ENCODE assay signal across 8 mouse cellular contexts in the genomic region with DNA sequence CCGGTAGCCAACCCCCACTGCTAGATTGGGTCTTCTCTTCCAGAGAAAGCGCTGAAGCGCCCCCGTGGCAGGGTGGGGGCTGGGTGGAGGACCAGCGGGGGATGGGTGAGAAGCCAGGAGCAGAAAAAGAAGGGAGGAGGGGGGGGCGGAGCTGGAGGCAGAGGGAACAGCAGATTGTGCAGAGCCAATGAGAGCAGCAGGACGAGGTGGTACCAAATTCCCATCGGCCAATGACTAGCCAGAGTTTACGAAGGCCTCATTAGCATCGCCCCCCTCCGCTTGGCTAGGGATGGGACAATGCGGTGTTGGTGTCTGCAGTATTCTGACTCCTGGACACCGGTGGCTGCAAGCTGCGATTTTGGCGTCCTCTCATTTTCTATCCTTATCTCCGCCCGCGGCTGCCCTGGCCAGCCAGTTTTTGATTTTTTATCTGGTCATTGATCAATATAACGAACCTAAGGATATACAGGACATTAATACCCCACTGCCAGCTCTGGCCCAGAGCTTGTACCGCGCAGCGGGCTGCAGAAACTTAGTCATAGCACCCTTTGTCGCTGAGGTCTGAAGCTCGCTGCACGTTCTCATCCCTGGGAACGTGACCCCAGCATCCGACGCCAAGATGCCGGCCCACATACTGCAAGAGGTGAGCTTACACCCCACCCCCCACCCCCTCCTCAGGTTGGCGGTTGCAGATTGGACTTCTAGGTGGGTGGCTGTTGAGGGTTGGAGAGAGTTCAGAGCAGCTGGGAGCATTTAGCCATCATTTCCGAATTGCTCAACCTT. TPM values are rescaled to one million over a fixed set of nuclear protein-coding genes. Genes with fewer than 3 reads are reported as not detected.
DNase-seq lines count a peak whose midpoint lies in the region; ATAC-seq and TF ChIP-seq lines count a peak whose summit lies in the region.

No protein-coding gene starts in this region.

- H3K36me3 ChIP-seq in ES-E14 (ENCODE audit: control insufficient read depth, insufficient read depth, low read length, poor library complexity, severe bottlenecking) = peaks cover 42% of the 10 kb centered on the region
- H3K36me3 ChIP-seq in forebrain, embryonic 14.5 days (ENCODE audit: control insufficient read depth, insufficient read depth, low read length) = peaks cover 42% of the 10 kb centered on the region
- H3K36me3 ChIP-seq in liver, postnatal 0 days (replicated peaks; ENCODE audit: insufficient read depth, low read length) = peaks cover 17% of the 10 kb centered on the region
- peaks cover 23% of the 10 kb centered on the region for H3K36me3 ChIP-seq in neural tube, embryonic 14.5 days (ENCODE audit: control insufficient read depth, insufficient read depth, low read length)
- H3K36me3 ChIP-seq in testis, adult 2 months (ENCODE audit: control insufficient read depth, insufficient read depth, low read length) = no peaks in the 10 kb centered on the region

- peak; percentile 95 for DNase-seq in ES-E14 (ENCODE audit: low read depth, low spot score)
- DNase-seq in cerebellum, adult 11 months = peak; percentile 95
- DNase-seq in forebrain, embryonic 14.5 days (ENCODE audit: low spot score) = peak; percentile 99
- DNase-seq in heart, postnatal 14 days = peak; percentile 83
- peak; percentile 96 for DNase-seq in layer of hippocampus, adult 11-12 months (ENCODE audit: low spot score)
- DNase-seq in liver, postnatal 0 days = peak; percentile 89

- intact Hi-C loops in heart, postnatal 14 days (cut with DNase I) = loop anchor here (1.0 to 2.0 kb wide), 2 partner anchors 48 to 99 kb away; no protein-coding TSS in a partner anchor

- peak; percentile 97 for ATAC-seq in forebrain, embryonic 14.5 days
- peak; percentile 81 for ATAC-seq in liver, postnatal 0 days
- peak; percentile 98 for ATAC-seq in neural tube, embryonic 14.5 days (ENCODE audit: low read depth)

- peak overlapping the region; percentile 94 to 98 for H3K4me3 ChIP-seq in ES-E14 (ENCODE audit: insufficient read depth in 1 of 2, low read depth in 1 of 2, low read length in 2 of 2, poor library complexity in 1 of 2, severe bottlenecking in 1 of 2)
- peak overlapping the region; percentile 99 for H3K4me3 ChIP-seq in forebrain, embryonic 14.5 days (ENCODE audit: low read depth, low read length)
- peak overlapping the region; percentile 67 for H3K4me3 ChIP-seq in liver, postnatal 0 days (ENCODE audit: low read depth, low read length)
- H3K4me3 ChIP-seq in neural tube, embryonic 14.5 days (ENCODE audit: low read depth, low read length) = peak overlapping the region; percentile 79
- H3K4me3 ChIP-seq in testis, adult 2 months (ENCODE audit: control insufficient read depth, low read depth, low read length) = peak overlapping the region; percentile 87

- peak; percentile 20; the same call in 1 of the 2 replicates for TF ChIP-seq EP300 in liver, postnatal 0 days (IDR thresholded peaks at IDR 0.05; ENCODE audit: low read depth)

- peak; percentile 90 for TF ChIP-seq POLR2A in testis, adult 2 months (IDR thresholded peaks at IDR 0.05; ENCODE audit: control insufficient read depth, low read depth, low read length)

- H3K9me3 ChIP-seq in ES-E14 (ENCODE audit: control insufficient read depth, insufficient read depth, low read depth, low read length) = no peaks in the 10 kb centered on the region
- H3K9me3 ChIP-seq in forebrain, embryonic 14.5 days (replicated peaks; ENCODE audit: control insufficient read depth, low read length) = no peaks in the 10 kb centered on the region
- H3K9me3 ChIP-seq in liver, postnatal 0 days (ENCODE audit: low read length) = no peaks in the 10 kb centered on the region
- H3K9me3 ChIP-seq in neural tube, embryonic 14.5 days (ENCODE audit: control insufficient read depth, low read length) = no peaks in the 10 kb centered on the region

- peak overlapping the region; percentile 90 for H3K9ac ChIP-seq in ES-E14 (ENCODE audit: insufficient read depth, low read depth, low read length, poor library complexity, severe bottlenecking)
- H3K9ac ChIP-seq in forebrain, embryonic 14.5 days (ENCODE audit: low read length) = peak overlapping the region; percentile 99
- H3K9ac ChIP-seq in liver, postnatal 0 days (replicated peaks) = peak overlapping the region; percentile 63
- H3K9ac ChIP-seq in neural tube, embryonic 14.5 days (replicated peaks; ENCODE audit: low read depth, low read length) = peak overlapping the region; percentile 93

- peak overlapping the region; percentile 99 for H3K4me2 ChIP-seq in forebrain, embryonic 14.5 days (ENCODE audit: low read length)
- H3K4me2 ChIP-seq in liver, postnatal 0 days (ENCODE audit: low read depth, low read length) = peak overlapping the region; percentile 91
- peak overlapping the region; percentile 95 for H3K4me2 ChIP-seq in neural tube, embryonic 14.5 days (ENCODE audit: low read depth, low read length)

- peak; percentile 26; the same call in 1 of the 2 replicates for TF ChIP-seq CTCF in liver, postnatal 0 days (IDR thresholded peaks at IDR 0.05; ENCODE audit: low read depth)
- TF ChIP-seq CTCF in testis, adult 2 months (IDR thresholded peaks at IDR 0.05; ENCODE audit: control insufficient read depth, insufficient read depth, insufficient replicate concordance, low read depth, low read length) = no peak

- H3K4me1 ChIP-seq in ES-E14 (ENCODE audit: control insufficient read depth in 2 of 2, insufficient read depth in 2 of 2, low read length in 2 of 2, poor library complexity in 1 of 2) = peaks cover 0 to 24% of the 10 kb centered on the region in 2 experiments; a peak in 2 of 4 replicates
- H3K4me1 ChIP-seq in forebrain, embryonic 14.5 days (ENCODE audit: control insufficient read depth, insufficient read depth, low read length) = peaks cover 33% of the 10 kb centered on the region
- H3K4me1 ChIP-seq in liver, postnatal 0 days (ENCODE audit: insufficient read depth) = peaks cover 50% of the 10 kb centered on the region
- H3K4me1 ChIP-seq in neural tube, embryonic 14.5 days (ENCODE audit: control insufficient read depth, insufficient read depth, low read length) = peaks cover 44% of the 10 kb centered on the region
- peaks cover 7% of the 10 kb centered on the region for H3K4me1 ChIP-seq in testis, adult 2 months (ENCODE audit: control insufficient read depth, insufficient read depth, low read length)

- peak overlapping the region; percentile 89 for H3K27ac ChIP-seq in ES-E14 (ENCODE audit: insufficient read depth, low read depth, low read length, poor library complexity, severe bottlenecking)
- H3K27ac ChIP-seq in forebrain, embryonic 14.5 days (ENCODE audit: low read depth, low read length) = peak overlapping the region; percentile 98
- peak overlapping the region; percentile 75 for H3K27ac ChIP-seq in liver, postnatal 0 days (ENCODE audit: low read depth)
- peak overlapping the region; percentile 97 for H3K27ac ChIP-seq in neural tube, embryonic 14.5 days (ENCODE audit: low read depth, low read length)
- H3K27ac ChIP-seq in testis, adult 2 months (ENCODE audit: control insufficient read depth, insufficient read depth, low read depth, low read length) = peak overlapping the region; percentile 86

- in situ Hi-C loops in ES-E14 (cut with MboI; ENCODE audit: low sequenced_read_pairs in 2 of 2, unreplicated experiment in 2 of 2) = no loop called here

- under 1% methylated on average over 31 of the region's 31 CpGs for WGBS in forebrain, embryonic 14.5 days
- 1% methylated on average over 30 of the region's 31 CpGs for WGBS in liver, postnatal 0 days (ENCODE audit: insufficient replicate concordance)
- whole genome bisulfite sequencing in neural tube, embryonic 14.5 days = under 1% methylated on average over 29 of the region's 31 CpGs

- no peaks in the 10 kb centered on the region for H3K27me3 ChIP-seq in forebrain, embryonic 14.5 days (replicated peaks; ENCODE audit: control insufficient read depth, insufficient read depth, low read length)
- no peaks in the 10 kb centered on the region for H3K27me3 ChIP-seq in liver, postnatal 0 days (ENCODE audit: insufficient read depth, low read length)
- no peaks in the 10 kb centered on the region for H3K27me3 ChIP-seq in neural tube, embryonic 14.5 days (ENCODE audit: control insufficient read depth, insufficient read depth, low read length)
- H3K27me3 ChIP-seq in testis, adult 2 months (ENCODE audit: control insufficient read depth, insufficient read depth, low read length) = no peaks in the 10 kb centered on the region

TF ChIP-seq in ES-E14, 5 proteins besides CTCF, POLR2A, EP300 and RAD21:
- TF ChIP-seq MAFK (IDR thresholded peaks at IDR 0.05; ENCODE audit: insufficient read depth, low read depth, low read length) (no peak), CHD2 (IDR thresholded peaks at IDR 0.05; ENCODE audit: low read depth, low read length) (peak; percentile 69; the same call in 1 of the 2 replicates)

RNA-seq across cellular contexts. Expression of a gene that starts 0.5 kb away (rescaled TPM):
- total RNA-seq in ES-E14 (2012; rRNA removed) = 284 and 303 TPM in 2 replicates
- 220 and 266 TPM in 2 replicates for polyA plus RNA-seq in forebrain, embryonic 14.5 days (2014; fragmentation: Nextera tagmentation; extraction: Ambion mirVana)
- total RNA-seq in heart, postnatal 14 days (2021) = 10 to 100 TPM; 24.8 to 27.2 TPM
- polyA plus RNA-seq in liver, postnatal 0 days (2015; fragmentation: Nextera tagmentation; extraction: Ambion mirVana) = 5.9 and 6.2 TPM in 2 replicates
- 293 and 373 TPM in 2 replicates for polyA plus RNA-seq in neural tube, embryonic 14.5 days (2014; fragmentation: Nextera tagmentation; extraction: Ambion mirVana)
- 60.9 and 71.6 TPM in 2 replicates for polyA plus RNA-seq in testis, adult 2 months (2012; rRNA removed)

RNA-seq across cellular contexts. Expression of a gene that starts 38.9 kb away (rescaled TPM):
- total RNA-seq in ES-E14 (2012; rRNA removed) = 0.13 TPM in 1 of 2 replicates, not detected in the other
- polyA plus RNA-seq in forebrain, embryonic 14.5 days (2014; fragmentation: Nextera tagmentation; extraction: Ambion mirVana) = 0.10 and 0.42 TPM in 2 replicates
- 10 to 100 TPM; 13.1 to 14.0 TPM for total RNA-seq in heart, postnatal 14 days (2021)
- not detected in 2 replicates for polyA plus RNA-seq in liver, postnatal 0 days (2015; fragmentation: Nextera tagmentation; extraction: Ambion mirVana)
- 0.13 and 0.15 TPM in 2 replicates for polyA plus RNA-seq in neural tube, embryonic 14.5 days (2014; fragmentation: Nextera tagmentation; extraction: Ambion mirVana)
- polyA plus RNA-seq in testis, adult 2 months (2012; rRNA removed) = 0.22 and 0.37 TPM in 2 replicates

Comparison
In these comparisons a context has a peak if more than half of its experiments do, and no peak if none do; other contexts are left out.
1. Peak in every context shown above with its lines: DNase-seq, ATAC-seq, H3K4me3 ChIP-seq and H3K27ac ChIP-seq.